Mouse (Mus musculus) liver, adult (tissue): ENCODE measurements around the gene Mfap5.

Source experiments
- GATA4 ChIP-seq: IDR thresholded peaks from 2 replicates; pipeline ENCODE4 v1.6.1; 2014; ENCODE audit warnings: mild to moderate bottlenecking, low read length; ENCODE audit not compliant: insufficient replicate concordance

Mfap5 gene

DNA sequence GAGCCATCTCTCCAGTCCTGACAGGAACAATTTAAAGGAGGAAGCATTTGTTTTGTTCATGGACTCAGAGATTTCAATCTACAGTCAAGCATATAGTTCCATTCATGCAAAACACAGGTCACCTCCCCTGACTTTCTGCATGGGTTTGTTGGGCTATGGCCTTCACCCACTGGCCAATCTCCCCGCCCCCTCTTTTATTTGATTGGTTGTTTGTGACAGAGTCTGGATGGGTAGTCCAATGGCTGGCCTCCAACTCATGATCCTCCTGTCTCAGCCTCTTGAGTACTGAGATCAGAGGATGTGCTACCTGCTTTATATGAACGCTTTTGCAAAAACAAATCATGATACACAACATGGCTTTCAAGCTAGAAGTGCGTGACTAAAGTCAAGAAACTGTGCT is 71.4 kb downstream of the Mfap5 start:
- no peak for TF ChIP-seq GATA4
